Mouse (Mus musculus) T-helper 1 cell (primary cell): Measurements from ENCODE around the gene Nsmce1.
"Not testable (repeated sequence)": the region's sequence is repeated elsewhere in the genome, so short reads cannot be mapped to it uniquely, and the experiment has no call there.

Experiments used
- in situ Hi-C: fragments of 300-600 bp; cut with MboI, MseI; formaldehyde crosslinking; loops from one replicate; pipeline ENCODE4 v1.15.1; 2025; ENCODE audit warnings: high pct_unique_total_duplicates

The Nsmce1 gene

GRCm38 (mm10) chr7:125442323-125442722, 49.1 kb downstream of the Nsmce1 start:
- in situ Hi-C loops = no loop called here

- in situ Hi-C loops = no loop called here
These were observed 56.6 kb downstream of the Nsmce1 start for GRCm38 (mm10) chr7:125434666-125435290.

DNA sequence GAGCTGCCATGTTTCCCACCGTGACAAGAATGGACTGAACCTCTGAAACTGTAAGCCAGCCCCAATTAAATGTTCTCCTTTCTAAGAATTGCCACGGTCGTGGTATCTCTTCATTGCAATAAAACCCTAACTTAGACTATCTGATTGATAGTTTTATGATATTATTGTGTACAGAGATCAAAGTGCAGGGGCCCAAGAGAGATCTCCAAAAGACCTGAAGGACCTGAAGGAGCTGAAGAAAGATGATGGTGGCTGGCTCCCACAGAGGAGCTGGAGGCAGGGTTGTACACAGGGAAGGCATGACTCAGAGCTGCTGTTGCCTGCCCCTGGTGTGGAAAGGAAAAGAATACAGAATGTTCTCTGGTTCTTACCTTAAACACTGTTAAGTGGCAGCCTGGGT, 57.5 kb downstream of the Nsmce1 start:
- in situ Hi-C loops = no loop called here

DNA sequence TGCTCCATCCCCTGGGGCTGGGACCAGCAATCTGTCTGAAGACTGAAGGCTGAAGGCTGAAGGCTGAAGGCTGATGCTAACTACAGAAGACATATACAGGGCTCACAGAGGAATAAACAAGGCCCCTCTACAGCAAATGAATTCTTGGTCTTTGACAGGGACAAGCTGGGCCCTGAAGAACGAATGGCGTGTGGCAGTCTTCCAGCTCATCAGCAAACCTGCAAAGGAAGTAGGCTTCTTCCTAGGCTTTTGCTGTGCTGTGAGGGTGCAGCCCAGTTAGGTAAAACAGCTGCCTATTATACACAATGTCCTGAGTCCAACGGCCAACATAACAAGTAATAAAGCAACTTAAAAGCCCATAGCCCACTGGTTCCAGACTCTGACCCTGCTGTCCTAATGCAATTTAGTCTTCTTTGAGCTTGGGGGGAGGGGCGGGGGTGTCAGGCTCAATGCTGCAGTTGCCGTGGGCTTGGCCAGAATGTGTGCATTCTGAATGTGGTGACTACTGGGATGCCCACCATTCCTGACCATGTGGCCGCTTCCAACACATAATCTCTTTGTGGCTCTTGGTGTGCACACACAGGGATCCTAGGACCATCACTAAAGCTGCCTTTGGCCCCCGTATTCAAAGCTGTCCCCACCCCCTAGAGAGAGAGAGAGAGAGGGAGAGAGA, 61.1 kb downstream of the Nsmce1 start:
- in situ Hi-C loops = no loop called here

DNA sequence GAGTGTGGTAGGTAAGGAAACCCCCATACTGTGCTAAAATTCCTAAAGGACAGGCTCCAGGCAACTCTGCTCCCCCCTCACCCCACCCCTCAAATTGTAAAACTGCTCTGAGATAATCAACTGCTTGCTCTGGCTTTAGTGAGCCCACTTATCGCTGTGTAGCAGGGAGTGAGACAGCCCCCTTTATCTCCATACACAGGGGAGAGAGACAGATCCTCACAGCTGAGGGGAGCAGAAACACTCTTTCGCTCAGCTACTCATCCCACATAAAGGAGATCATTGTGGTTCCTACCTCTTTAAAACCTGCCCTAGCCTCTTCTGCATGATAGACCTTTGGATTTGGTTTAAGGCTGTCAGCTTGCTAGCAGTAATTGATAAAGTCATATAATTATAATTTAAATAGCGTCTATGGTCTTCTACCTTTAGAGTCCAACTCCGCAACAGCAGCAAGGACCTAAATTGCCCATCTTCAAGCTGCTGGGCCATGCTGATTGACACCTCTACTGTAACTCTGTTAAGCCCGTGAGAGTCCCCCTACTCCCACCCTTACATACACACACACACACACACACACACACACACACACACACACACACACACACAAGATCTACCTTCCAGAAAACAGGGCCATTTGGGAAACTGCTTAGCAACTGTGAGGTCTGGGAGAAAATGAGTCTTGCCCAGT, 62.4 kb downstream of the Nsmce1 start:
- in situ Hi-C loops = not testable (repeated sequence)

DNA sequence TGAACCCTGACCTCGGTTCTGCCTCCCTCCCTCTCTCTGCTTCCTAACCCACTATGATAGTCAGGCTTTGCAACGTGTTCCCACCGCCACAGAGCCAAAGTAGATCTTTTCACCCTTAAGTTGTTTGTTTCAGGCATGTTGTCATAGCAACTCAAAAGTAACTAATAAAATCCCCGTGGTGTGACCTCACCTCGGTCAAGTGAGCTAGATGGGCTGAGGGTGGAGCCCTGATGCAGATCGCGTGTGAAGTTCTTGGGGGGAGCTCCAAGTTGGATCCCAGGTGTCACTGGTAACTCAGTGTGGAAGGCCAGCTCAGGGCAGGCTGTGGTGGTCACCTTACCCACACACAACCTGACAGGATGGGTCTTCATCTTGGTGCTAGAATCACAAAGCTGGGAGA, 63.0 kb downstream of the Nsmce1 start:
- in situ Hi-C loops = no loop called here

DNA sequence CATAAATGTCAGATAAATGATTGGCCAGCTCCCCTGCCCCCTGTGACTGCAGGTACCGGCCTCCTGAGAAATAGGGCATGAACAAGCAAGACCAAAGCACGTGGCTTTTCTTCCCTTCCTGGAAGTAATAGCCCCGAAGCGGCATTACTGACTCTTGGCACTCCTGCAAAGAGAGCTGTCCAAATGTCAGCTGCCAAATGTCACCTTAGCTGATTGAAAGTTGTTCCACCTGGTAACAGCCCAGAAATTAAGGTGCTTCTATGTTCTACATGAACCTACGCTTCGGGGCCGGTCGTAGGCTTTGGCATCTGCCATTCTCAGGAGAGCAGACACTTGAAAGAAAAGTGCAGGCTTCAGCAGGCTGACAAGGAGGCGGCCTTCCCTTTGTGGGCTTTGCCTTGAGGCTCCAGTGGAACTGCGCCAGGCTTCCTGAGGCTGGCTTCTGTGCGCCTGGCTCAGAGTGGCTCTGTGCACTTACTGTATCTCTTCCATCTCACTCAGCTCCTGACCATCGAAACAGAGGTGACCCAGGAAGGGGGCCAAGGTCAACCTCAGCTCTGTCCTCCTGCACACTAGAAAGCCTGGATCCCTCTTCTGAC, 63.8 kb downstream of the Nsmce1 start:
- in situ Hi-C loops = no loop called here

- in situ Hi-C loops = no loop called here
These were observed 68.3 kb downstream of the Nsmce1 start for GRCm38 (mm10) chr7:125423056-125423455.

- in situ Hi-C loops = no loop called here
These were observed 69.5 kb downstream of the Nsmce1 start for GRCm38 (mm10) chr7:125421911-125422310.

DNA sequence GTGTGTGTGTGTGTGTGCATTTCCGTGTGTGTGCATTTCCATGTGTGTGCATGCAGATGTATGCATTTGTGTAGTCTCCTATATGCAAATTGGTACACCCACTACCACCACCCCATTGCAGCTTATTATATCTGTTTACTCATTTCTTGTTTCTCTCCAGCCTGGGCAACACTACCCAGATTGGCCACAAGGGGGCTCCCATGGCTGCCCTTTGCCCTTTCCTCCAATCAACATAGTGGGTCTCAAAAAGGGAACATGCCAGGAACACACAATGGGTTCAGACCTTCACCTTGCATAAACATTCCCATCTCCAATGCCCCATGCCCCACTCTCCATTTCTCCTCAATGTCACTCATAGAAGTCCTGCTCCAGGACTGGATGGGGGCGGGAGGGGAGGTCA, 71.2 kb downstream of the Nsmce1 start:
- in situ Hi-C loops = no loop called here

DNA sequence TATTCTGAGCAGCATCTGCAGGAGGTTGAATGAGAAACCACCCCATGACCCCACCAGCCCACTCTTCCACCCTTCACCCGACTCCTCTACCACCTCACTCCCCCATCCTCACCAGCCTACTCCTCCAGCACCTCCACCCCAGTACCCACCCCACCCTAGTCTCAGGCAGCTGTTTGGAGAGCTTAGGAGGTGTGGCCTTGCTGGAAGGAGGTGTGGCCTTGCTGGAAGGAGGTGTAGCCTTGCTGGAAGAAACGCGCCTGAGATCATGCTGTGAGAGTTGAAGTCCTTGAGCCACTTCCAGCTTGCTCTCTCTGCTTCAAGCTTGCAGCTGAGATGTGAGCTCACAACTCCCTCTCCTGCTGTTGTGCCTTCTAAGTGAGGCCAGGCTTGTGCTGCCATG, 73.0 kb downstream of the Nsmce1 start:
- in situ Hi-C loops = no loop called here
